Mouse (Mus musculus) ES-E14 (cell line): Measurements from ENCODE around the gene Kpnb1.

Experiments
- HCFC1 ChIP-seq: IDR thresholded peaks from 2 replicates; pipeline ENCODE4 v1.6.1; 2012; ENCODE audit warnings: low read length, inconsistent platforms, borderline replicate concordance; ENCODE audit not compliant: insufficient read depth
- MAFK ChIP-seq: IDR thresholded peaks from 2 replicates; pipeline ENCODE4 v1.6.1; 2014; ENCODE audit warnings: mild to moderate bottlenecking, low read depth, low read length, inconsistent platforms; ENCODE audit not compliant: insufficient read depth
- ZC3H11A ChIP-seq: IDR thresholded peaks from 2 replicates; pipeline ENCODE4 v1.6.1; 2012; ENCODE audit warnings: low read depth, mild to moderate bottlenecking, inconsistent platforms, low read length, borderline replicate concordance
- ZNF384 ChIP-seq: IDR thresholded peaks from 2 replicates; pipeline ENCODE4 v1.6.1; 2012; ENCODE audit warnings: low read depth, low read length, inconsistent platforms

DNA sequence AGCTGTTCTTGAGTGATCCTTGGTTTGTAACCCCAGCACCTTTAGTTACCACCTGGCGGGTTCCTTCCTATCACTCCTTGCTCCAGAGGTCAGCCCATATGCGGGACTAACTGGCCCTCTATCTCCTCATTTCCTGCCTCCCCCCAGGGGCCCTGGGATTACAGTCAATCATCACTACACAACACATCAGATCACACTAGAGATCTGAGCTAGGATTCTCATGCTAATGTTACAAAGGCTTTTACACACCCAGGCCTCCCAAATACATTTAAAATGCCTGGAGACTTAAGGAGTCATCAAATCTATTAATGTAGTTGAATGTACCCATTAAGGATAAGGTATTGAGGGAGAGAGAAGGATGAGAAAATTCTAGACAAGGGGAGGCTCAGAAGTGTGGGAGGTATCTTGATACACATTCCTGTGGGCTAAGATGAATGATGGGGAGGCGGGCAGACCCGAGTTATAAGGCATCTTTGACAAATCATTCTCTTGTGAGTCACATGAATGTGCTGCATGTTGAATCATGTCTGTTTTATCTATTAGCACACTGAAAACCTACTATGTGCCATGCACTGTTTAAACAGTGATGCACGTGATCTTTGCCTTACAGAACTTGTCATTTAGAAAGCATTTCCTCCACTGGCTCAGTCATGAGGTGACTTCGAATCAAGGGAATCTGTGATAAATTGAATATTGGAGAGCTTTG is 4.4 kb upstream of the Kpnb1 start:
- TF ChIP-seq HCFC1 (no peak), ZNF384 (no peak), ZC3H11A (no peak), MAFK (no peak)
